Mouse (Mus musculus) MEL (cell line): ENCODE data around the gene Ugt1a6b.

Source experiments
- CHD2 ChIP-seq: IDR thresholded peaks from 2 replicates; pipeline ENCODE4 v1.6.1; 2011; ENCODE audit warnings: low read length, improper control_type of control experiment
- CTCF ChIP-seq, 3 experiments: IDR thresholded peaks in 2 of 3; conservative IDR thresholded peaks in 1 of 3; 2 replicates each; pipeline ENCODE4 v1.5.1; 2011 to 2012; ENCODE audit warnings: low read length in 3 of 3, low read depth in 2 of 3, mild to moderate bottlenecking in 2 of 3, improper control_type of control experiment in 1 of 3, inconsistent platforms in 1 of 3, mixed read lengths in 1 of 3, moderate library complexity in 1 of 3; ENCODE audit not compliant: control insufficient read depth in 1 of 3, insufficient read depth in 1 of 3, poor library complexity in 1 of 3, severe bottlenecking in 1 of 3
- EP300 ChIP-seq, 2 experiments: IDR thresholded peaks; 2 replicates each; pipeline ENCODE4 v1.6.1; 2011; ENCODE audit warnings: improper control_type of control experiment in 2 of 2, low read length in 2 of 2, low read depth in 1 of 2, mild to moderate bottlenecking in 1 of 2
- ETS1 ChIP-seq: IDR thresholded peaks from 2 replicates; pipeline ENCODE4 v1.6.1; 2012; ENCODE audit warnings: low read depth, mild to moderate bottlenecking, inconsistent platforms, low read length, improper control_type of control experiment, moderate library complexity
- GATA1 ChIP-seq: IDR thresholded peaks from 2 replicates; pipeline ENCODE4 v1.6.1; 2011; ENCODE audit warnings: low read depth, low read length, improper control_type of control experiment
- KAT2A ChIP-seq: conservative IDR thresholded peaks from 2 replicates; pipeline ENCODE4 v1.6.1; 2012; ENCODE audit warnings: low read depth, low read length, improper control_type of control experiment, inconsistent platforms
- MEF2A ChIP-seq: IDR thresholded peaks from 2 replicates; pipeline ENCODE4 v1.6.1; 2014; ENCODE audit warnings: low read depth, mild to moderate bottlenecking, inconsistent platforms, low read length, improper control_type of control experiment; ENCODE audit not compliant: poor library complexity, insufficient replicate concordance, severe bottlenecking; ENCODE audit errors: extremely low read depth
- MXI1 ChIP-seq: IDR thresholded peaks from 2 replicates; pipeline ENCODE4 v1.6.1; 2011; ENCODE audit warnings: mild to moderate bottlenecking, low read depth, low read length, improper control_type of control experiment
- POLR2A ChIP-seq, 2 experiments: IDR thresholded peaks; 2 replicates each; pipeline ENCODE4 v1.6.1; 2011 to 2012; ENCODE audit warnings: low read length in 2 of 2, mild to moderate bottlenecking in 2 of 2, control low read depth in 1 of 2, improper control_type of control experiment in 1 of 2, low read depth in 1 of 2, moderate library complexity in 1 of 2; ENCODE audit not compliant: control insufficient read depth in 1 of 2, insufficient read depth in 1 of 2, poor library complexity in 1 of 2
- RAD21 ChIP-seq: IDR thresholded peaks from 2 replicates; pipeline ENCODE4 v1.6.1; 2011; ENCODE audit warnings: mild to moderate bottlenecking, low read depth, low read length, improper control_type of control experiment
- SMC3 ChIP-seq: IDR thresholded peaks from 2 replicates; pipeline ENCODE4 v1.6.1; 2011; ENCODE audit warnings: low read depth, low read length, improper control_type of control experiment
- ZC3H11A ChIP-seq: IDR thresholded peaks from 2 replicates; pipeline ENCODE4 v1.6.1; 2012; ENCODE audit warnings: low read depth, mild to moderate bottlenecking, inconsistent platforms, low read length, improper control_type of control experiment

DNA sequence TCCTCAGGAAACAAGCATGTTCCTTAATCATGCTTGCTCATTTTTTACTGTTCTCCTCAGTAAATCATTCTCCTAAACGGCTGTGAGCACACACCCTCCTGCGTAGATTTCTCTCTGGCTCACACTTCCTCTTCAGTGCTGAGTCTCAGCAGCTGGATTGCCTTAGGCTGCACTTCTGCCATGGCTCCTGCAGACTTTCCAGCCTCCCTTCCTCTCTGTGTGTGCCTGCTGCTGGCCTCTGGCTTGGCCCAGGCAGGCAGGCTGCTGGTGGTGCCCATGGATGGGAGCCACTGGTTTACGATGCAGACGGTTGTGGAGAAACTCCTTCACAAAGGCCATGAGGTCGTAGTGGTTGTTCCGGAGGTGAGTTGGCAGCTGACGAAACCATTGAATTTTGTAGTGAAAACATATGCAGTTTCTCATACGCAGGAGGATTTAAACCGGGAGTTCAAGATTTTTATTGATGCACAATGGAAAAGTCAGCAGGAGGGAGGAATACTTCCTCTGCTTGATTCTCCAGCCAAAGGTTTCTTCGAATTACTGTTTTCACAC is 8.0 kb upstream of the Ugt1a6b start, which contains the start of gene Ugt1a7c:
- TF ChIP-seq RAD21 (no peak), ETS1 (no peak), MXI1 (no peak), POLR2A (IDR thresholded peaks at IDR 0.05; ENCODE audit: control insufficient read depth in 1 of 2, insufficient read depth in 1 of 2, low read depth in 1 of 2, low read length in 2 of 2, poor library complexity in 1 of 2) (no peak), KAT2A (no peak), CHD2 (no peak), SMC3 (no peak), CTCF (IDR thresholded peaks at IDR 0.05 in 2 of 3, conservative IDR thresholded peaks at IDR 0.05 in 1 of 3; ENCODE audit: control insufficient read depth in 1 of 3, insufficient read depth in 1 of 3, low read depth in 2 of 3, low read length in 3 of 3, poor library complexity in 1 of 3, severe bottlenecking in 1 of 3) (no peak), GATA1 (no peak), MEF2A (no peak), ZC3H11A (no peak), EP300 (IDR thresholded peaks at IDR 0.05; ENCODE audit: low read depth in 1 of 2, low read length in 2 of 2) (no peak)
